Mouse (Mus musculus): ENCODE measurements around the gene Ephb6.
A peak's percentile ranks its signal among the peaks of the same experiment; 100 is the strongest.

The Ephb6 gene

DNA sequence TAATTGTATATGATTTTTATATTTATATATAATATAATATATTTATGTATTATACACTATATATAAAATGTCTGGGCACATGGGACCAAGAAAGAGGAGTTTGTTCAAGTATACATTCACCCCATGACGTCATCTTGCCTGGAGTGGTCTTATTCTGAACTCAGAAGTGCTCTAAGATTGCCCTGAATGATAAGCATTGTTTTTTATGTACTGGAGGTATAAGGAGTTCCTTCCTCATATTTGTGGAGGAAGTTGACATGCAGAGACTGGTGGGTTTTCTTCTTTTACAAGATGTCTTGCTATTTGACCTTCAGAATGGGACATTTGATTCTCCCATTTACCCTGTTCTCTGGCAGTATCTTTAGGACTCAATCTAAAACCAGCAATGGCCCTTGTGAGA is 22.9 kb downstream of the Ephb6 start:
- DNase-seq, result no peak

DNA sequence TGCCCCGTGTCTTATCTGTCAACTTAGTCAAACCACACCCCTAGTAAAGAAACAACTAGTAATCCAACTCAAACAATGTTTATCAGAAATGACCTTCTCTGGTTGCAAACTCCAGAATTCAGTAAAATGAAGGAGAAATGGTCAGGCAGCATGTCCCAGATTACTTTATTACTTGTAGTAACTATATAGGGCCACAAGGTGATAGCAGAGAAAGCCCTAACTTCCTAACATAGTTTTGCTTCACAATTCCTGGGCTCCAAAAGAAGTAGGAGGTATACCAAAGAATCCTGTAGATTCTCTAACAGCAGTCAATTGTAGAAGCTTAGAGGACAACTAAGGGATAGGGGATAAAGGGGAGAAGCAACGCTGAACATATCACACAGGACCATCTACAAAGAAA is 25.5 kb downstream of the Ephb6 start:
- no peak for DNase-seq

DNA sequence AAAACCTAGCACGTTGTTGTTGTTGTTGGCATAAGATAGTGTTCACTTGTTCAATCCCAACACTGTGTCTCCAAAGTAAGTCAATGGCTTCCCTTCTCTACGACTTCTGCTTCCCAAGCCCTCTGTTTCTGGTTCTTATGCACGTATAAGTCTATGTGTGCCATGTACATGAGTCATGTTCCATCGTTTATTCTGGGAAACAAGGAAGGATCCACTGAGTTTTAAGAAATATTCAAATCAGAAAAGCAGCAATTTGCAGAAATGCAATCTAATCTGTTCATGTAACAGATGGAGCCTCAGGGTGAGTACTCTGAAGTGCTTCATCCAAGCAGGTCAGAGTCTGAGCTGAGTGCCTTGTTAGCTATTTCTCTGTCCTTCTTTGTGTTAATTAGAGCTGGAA is 26.3 kb downstream of the Ephb6 start:
- DNase-seq, result no peak

DNA sequence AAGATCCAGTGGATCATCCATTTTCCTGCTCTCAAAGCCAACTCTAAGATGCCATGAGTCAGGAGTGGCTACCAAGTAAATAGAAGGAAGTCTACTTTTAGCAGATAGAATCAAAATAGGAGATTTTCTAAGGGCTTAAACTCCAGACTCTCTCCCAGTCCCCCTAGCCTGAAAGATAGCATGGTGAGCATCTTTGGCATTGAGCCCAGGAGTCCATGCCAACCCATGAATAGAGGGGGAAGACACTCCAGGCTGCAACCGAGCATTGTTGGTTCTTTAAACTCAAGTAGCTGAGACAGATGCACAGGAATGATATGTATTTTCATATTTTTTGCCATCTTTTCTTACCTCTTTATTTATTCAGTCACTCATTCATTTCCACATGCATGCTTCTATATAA is 29.9 kb downstream of the Ephb6 start:
- DNase-seq, result no peak

DNA sequence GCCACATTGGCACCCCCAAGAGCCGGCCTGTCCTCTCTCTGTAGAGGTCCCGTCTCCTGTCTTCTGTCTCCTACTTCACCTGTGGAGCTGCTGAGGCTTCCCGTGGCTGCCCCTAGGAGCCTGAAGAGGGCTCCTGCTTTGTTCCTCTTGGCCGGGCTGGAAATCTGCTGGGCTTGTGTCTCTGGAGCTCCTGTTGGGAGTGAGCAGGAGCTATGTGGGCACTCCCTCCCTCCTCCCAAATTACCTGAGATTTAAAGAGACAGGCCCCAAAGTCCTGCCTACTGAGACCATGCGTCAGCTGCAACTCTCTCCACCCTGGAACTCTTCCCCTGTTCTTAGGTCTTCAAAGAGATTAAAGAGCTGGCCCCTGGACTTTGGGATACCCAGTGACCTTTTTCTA is 30.9 kb downstream of the Ephb6 start, which contains the start of gene Trpv6:
Trpv6 (minus strand) TSS at position 228 of the 400 bp plus-strand sequence.
- DNase-seq, result no peak

DNA sequence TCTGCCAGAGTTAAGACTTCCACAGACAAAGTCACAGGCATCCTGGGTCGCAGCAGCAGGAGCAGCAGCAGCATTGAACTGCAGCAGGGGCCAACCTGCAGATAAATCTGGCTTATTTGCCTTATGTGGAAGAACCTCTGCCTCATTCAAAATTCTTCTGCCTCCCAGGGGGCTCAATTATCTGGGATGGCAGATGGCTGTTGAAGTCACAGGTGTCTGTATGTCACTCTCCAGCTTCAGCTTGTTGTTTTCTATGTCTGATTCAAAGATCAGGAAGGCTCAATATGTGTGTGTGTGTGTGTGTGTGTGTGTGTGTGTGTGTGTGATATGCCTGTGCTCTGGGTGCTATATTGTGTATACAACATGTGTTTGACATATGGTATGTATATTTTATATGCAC is 32.1 kb downstream of the Ephb6 start:
- DNase-seq, result no peak

DNA sequence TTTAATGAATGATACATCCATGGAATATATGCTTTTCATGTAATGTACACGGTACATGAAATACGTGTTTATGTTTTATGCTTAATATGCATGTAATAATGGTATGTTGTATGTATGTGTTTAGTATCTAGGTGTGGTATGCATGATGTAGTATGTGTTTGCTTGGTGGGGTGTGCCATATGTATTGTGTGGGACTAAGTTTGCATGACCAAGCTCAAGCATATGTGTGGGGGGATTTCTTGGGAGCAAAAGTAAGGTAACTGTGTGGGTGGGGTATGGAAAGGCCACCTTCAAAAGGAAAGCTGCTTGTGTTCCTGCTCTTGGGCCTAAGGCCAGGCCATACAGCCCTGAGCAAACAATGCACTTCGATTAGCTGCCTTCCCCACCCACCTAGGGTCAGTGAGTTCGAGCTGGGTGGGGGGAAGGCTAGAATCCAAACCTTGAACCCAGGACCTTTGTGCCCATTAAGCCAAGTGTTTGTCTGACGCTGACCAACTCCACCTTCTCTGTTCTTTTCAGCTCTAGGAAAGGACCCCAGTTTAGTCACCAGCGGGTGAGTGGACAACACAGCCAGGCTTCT is 32.7 kb downstream of the Ephb6 start:
- no peak for DNase-seq

DNA sequence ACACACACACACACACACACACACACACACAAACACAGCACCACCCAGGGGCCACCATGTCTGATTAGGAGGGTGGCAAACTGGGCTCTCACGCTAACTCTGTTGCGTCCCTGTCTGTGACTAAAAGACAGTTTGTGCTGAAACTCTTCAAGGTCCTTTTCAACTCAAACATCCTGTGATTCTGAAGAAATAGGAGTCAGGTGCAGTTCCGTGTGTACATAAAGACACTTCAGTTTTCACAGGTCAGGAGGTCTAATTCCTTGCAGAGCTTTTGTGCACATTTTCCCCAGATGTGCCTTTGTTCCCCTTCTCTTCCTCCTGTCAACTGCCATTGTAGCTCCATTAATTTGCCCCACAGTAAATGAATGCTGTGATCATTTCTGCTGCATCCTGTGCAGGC is 35.2 kb downstream of the Ephb6 start:
- no peak for DNase-seq

DNA sequence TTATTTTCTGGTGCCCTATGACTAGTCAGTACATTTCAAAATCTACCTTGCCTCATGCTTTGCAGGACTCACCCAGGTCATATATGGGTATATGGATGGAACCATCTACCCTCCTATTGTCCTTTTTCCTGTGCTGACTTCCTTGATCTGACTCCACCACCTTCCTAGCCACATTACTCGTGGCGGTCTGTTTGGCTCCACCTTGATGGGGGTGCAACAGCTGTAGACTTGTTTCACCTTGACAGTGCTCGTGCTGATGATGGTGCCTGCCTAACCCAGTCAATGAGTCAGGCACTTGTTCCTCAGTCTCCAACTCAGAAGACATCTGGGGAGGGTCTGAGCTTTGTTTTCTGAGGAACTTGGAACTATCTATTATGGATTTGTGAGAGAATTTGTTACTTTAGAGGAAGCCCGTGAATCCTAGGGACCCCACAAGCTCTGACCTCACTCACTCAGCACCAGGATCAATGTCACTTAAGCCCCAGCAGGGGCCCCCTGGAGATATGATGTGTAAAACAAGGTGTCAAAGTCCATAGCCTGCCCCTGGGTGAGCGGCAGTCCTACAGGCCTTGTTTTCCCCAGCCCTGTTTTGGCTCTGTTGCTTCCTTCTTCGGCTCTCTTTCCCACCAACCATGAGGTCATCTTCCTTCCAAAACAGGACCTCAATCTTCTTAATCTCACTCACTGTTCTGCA is 36.0 kb downstream of the Ephb6 start:
- DNase-seq, result peak; percentile 83

DNA sequence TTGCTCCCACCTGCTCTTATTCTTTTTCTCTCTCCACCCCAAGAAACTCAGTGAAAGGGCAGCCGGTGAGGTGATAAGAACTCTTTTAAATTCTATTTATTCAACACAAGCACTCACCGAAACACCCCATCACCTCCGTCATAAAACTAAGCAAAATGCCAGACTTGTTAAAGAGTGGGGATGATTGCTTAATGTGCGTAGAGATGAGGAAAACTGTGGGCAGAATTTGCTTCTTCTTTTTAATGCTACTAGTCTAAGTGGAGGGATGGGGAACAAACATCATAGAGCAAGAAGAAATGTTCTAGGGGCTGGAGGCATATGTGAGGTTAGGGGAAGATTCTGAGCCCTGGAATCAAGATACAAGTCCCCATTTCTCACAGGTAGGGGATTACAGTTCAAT is 37.5 kb downstream of the Ephb6 start:
- no peak for DNase-seq

DNA sequence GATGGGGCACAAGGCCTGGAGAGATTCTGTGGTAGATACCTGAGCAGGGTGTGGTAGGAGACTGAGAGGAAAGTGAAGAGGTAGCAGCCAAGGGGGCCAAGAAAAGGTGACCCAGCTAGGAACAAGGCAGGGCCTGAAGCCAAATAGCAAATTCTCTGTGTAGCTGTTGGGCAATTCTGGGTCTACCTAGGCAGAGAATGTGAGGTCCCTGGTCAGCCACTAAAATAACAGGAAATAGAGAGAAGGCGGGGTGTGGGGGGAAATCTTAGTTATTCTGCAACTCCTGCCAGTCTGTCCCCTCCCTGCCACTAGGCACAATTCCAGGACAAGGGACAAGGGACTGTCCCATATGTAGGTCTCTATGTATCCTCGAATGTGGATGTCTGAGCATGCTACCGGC is 37.9 kb downstream of the Ephb6 start:
- no peak for DNase-seq

DNA sequence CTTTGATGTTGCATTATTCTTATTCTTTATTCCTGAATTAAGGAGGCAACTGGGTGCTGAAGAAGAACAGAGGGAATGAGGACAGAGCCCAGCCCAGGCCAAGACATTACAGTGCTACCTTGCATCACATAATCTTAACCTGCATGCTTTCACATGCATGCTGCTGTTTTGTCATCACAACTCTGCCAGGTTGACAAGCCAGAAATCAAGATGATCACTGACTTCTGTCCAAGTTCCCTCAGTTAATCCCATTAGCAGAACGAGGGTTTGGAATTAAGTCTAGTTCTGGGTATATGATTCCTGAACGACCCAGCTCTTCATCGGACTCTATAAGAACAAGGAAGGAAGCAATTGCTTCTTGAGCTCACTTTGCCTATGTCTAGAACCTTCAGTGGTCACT is 40.9 kb downstream of the Ephb6 start:
- no peak for DNase-seq

DNA sequence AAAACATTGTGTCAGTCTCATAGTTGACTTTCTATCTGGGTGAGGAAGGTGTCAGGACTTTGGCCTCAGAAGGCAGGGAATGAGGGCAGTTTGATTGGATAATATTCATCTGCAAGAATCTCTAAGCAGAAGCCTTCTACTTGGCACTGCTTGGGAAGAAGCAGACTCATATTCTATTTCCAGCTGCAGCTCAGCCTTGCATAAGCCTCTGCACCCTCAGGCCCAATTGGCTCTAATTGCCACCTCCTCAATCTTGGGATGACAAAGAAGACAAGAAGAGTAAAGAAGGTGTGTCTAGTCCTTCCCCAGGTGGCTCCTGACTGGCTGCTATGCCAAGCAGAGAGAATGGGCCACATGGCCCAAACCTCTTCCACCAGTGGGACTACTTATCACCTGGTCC is 41.4 kb downstream of the Ephb6 start:
- DNase-seq, result no peak

DNA sequence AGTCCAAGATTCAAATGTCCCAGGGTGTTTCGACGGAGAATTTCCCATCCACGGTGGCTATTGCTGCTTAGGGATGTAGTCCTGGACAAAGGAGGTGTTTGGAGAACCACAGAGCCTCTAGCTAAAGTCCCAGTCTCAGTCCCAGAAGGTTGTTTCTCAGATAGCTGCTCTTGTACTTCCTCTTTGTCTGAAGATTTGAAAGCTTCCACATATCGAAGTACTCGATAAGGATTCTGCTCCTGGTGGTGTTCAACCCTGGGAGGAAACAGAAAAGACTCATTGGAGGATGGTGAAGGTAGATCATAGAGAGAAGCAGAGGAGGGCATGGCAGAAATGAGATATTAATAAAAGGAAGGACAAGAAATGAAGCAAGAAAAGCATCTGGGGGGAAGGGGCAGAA is 47.9 kb downstream of the Ephb6 start:
- DNase-seq, result no peak

DNA sequence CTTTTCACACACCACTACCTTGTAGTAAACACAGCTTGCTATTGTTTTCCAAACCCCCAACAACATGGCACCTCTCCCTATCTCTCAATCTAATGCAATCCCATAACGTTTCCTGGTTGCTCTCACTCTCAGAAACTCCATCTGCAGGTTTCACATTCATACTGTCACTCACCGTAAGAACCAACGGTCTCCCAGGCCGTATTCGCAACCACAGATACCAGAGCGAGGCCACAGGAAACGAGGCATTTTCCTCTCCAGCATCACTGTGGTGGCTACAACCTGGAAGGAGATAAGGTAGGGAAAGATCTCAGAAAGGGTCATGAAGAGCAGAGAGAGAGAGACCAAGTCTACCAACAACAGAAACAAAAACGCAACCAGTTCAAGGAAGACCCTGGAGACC is 49.4 kb downstream of the Ephb6 start:
- no peak for DNase-seq

DNA sequence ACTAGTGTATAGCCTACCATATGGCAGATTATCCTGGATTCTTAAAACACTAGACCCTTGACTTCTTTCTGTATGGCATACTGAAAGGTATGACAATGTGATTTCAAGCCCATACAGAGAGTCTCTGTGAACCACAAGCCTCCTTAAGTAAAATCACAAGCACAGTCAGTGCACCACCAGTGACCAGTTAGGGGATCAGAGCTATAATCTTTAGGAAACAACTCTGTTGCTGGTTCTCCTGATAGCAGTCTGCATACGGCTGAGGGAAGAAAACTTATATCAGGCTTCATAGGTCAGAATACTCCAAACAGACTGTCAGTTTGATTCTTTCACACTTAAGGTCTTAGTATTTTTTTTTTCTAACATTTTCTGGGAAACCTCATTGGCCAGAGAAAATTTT is 53.2 kb downstream of the Ephb6 start:
- no peak for DNase-seq

DNA sequence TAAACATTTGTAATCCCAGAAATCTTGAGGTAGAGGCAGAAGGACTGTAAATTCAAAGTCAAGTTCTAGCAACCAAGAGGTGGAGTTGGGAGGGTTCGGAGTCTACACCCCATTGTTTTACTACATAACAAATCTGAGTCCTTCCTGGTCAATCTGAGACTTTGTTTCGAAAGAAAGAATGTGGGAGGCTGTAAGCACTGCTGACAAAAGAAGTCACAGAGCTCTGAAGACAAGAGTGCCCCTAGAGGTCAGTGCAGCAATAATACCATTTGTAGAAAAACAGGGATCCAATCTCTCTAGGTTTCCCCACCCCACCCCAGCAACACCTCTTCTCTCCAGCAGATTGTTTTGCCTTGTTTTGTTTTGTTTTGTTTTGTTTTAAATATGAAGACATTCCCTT is 57.0 kb downstream of the Ephb6 start:
- DNase-seq, result no peak
